Mouse (Mus musculus) regulatory T cell (primary cell): ENCODE data around the gene Tdrd9.

Experiments
- in situ Hi-C: fragments of 300-600 bp; cut with MboI, MseI; formaldehyde crosslinking; loops from one replicate; pipeline ENCODE4 v1.15.1; 2025; ENCODE audit warnings: high pct_unique_total_duplicates

Gene Tdrd9

DNA sequence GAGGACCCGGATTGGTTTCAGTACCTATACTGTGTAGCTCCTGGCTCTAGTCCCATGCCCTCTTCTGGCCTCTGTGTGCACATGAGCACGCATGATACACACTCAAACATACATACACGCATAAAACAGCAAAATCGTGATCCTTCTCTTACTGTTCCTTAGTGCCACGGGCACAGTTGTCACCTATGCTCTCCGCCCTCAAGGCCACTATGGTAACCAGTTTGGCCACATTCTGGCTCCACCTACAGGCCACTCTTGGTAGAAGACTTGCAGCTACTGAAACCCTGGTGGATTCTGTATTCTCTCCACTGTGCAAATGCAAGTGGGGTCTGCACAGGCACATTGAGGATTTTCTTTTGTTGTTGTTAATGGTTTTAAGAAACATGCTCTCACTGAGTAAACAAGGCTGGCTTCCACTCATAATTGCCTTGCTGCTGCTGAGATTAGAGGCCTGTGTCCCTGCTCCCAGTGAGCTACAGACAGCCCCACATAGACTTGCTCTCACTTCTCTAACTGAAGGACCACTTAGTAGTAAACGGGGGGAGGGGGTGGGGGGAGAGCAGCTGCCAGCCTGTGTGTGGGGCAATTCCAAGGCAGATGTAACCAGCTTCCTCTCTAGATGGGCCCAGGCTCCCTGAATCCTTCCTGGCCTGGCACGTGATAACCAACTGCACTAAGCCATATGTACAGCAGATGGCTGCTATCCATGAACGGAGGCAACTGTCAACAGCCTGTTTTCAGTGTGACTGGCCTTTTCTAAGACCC is 13.1 kb upstream of the Tdrd9 start:
- in situ Hi-C loops: loop anchor here (5.0 to 10.0 kb wide), 2 partner anchors 81 to 953 kb away; no protein-coding TSS in a partner anchor

DNA sequence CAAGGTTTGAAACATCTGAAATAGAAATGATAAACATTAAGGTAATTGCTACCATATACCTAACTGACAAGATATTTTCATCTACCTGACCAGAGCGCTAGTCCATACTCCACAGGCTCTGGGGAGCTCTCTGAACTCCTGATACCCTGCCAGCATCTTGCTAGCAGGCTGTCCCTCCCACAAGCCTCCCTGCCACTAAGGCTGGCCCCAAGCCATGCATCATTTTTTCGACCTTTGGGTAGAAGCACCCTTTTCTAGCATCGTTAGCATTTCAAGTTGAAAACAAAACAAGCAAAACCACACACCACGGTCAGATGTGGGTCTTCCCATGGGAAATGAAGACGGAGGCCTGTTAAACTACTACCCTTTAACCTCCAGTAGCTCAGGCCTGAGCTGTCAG is 8.0 kb upstream of the Tdrd9 start:
- in situ Hi-C loops: loop anchor here (10.0 kb wide), 1 partner anchor 1519 kb away; the partner anchor contains the start of gene Ppp2r5c

DNA sequence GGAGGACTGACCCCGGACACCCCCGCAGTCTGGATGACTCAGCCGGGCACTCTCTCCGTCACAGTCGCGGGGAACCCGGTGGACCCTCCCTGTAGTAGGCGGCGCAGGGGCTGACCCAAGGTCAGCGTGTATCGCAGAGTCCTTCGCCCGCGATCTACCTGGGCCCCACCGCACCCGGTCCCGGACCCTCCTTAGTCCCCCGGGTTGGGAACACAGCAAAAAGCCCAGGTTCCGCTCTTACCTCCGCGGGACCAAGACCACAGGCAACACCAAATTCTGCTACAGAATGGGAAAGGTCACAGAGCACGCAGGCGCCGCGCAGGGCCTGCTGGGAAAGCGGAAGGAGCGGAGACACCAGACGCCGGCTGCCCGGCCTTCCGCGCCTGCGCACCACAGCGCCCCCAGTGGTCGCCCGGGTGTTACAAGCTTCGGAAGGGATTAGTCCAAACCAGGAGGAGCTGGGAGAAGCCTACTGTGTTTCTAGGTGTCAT is 4.6 kb upstream of the Tdrd9 start, which contains the start of gene Atp5mpl:
Atp5mpl (minus strand) TSS at position 295 of the 491 bp plus-strand sequence.
- in situ Hi-C loops: loop anchor here (10.0 kb wide), 1 partner anchor 1522 kb away; the partner anchor contains the start of gene Ppp2r5c

DNA sequence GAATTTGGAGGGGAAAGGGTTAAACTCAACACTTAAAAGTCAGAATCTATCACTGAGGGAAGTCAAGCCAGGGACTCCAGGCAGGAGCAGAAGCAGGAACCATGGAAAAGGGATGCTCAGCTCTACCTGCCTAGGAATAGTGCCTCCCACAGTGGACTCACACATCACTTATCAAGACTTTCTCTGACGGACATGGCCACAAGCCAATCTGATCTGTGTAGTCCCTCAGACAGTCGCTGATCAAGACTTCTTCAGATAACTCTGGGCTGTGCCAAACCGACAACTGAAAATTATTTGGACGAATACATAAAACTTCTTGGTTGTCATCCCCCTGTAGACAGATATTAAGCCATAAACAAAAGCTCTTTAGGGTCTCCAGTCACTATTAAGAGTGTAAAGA is 1.3 kb upstream of the Tdrd9 start:
- in situ Hi-C loops: no loop called here

DNA sequence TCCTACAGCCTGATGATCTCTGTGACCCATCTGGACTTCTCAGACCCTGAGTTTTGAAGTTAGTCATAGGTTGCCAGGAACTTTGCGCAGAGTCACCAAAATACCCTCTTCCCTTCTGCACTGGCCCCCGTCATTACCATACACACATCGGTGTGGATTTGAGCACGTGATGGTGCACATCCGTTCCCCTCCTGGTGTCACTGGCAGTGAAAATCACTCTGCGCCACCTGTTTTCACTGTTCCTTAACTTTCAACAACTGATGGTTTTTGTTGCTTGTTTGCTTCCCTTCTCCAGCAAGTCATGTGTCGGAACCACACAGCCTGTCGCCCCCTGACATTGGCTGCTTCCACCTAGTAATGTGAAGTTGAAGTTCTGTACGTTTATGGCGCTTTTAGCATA is 1.1 kb downstream of the Tdrd9 start:
- in situ Hi-C loops: no loop called here

DNA sequence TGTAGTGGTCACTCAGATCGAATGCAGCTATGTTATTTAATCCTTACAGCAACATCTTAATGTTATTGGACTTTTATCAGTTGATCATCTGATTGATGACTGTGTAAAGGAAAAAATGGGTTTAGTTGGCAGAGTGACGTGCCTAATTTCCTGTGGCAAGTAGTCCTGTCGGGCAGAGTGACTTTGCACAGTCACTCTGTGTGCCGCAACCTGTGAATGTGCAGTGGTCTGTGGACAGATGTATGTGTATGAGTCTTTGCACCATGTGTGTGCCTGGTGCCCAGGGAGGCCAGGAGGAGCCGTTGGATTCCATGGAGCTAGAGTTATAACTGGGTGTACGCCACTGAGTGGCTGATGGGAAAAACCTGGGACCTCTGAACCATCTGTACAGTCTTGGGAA is 3.2 kb downstream of the Tdrd9 start:
- in situ Hi-C loops: no loop called here

DNA sequence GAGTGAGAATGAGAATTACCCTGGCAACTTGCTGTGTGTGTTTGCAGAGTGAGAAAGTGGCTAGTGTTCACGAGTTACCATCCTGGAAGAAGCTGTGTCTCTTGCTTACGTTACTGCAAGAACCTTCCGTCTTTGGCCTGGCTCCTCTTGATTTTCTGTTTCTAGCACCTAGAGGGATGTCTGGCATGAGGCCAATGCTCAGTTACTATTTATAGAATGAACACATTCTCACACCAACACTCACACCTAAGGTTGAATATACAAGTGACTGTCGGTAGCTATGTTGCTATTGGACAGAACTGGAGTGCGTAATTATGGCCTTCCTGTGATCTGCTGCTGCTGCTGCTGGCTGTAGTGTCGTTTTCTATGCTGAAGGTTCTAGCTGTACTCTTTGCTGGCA is 5.8 kb downstream of the Tdrd9 start:
- in situ Hi-C loops: no loop called here

DNA sequence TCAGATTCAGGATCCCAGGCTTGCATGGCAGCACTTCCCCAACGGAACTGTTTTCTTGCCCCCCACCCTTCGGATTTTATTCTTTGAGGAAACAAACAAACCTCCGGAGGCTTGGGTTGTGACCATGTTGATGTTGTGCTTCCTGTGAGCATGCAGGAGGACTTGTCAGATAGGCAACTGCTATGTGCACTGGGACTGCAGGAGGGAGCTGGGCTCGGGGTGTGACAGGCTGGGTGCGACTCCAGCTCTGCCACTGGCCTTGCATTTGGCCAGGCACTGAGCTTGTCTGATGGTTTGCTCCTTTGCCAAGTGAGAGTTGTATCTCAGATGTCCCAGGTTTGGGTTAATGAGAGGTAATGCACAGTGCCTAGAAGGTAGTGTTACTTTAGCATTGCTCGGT is 6.9 kb downstream of the Tdrd9 start:
- in situ Hi-C loops: no loop called here

DNA sequence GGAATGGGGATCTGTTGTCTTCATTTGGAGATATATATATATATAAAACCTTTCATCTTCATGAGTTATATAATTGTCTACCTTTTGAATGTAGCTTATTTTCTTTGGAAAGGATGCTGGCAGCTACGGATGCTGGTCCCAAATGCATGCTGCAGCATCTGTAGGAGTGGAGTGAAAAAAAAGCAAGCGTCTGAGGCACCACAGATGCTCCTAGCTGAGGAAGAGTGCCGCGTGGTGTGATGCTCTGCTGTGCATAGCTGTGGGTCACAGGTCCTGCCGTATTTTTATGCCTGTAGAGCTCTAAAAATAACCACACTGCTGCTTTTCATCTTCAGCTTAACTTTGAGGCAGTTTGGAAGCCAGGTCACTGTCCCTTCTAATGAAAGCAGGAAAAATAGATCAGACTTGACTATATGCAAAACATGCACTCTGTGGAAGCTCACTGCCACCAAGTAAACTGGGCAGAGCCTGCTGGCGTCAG is 9.6 kb downstream of the Tdrd9 start, which contains the start of gene Rd3l:
Rd3l (minus strand) TSS at position 431 of the 481 bp plus-strand sequence.
- in situ Hi-C loops: no loop called here

DNA sequence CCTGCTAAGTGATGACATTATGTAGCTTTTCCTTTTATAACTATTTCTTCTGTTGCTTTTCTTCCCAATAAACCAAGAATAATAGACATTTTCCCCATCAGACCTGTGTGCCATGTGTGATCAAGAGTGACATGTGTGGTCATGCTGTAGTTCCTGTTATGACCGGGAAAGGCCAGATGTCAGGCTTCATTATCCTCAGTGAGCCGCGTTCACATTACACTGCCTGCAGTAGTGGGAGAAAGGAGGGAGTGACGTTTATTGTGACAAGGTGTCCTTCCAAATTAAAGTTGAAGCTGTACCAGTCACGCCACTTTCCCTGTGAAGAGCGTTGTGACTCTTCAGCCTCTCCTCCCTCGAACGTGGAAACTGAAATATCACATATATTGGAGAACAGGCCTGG is 10.5 kb downstream of the Tdrd9 start:
- in situ Hi-C loops: no loop called here

DNA sequence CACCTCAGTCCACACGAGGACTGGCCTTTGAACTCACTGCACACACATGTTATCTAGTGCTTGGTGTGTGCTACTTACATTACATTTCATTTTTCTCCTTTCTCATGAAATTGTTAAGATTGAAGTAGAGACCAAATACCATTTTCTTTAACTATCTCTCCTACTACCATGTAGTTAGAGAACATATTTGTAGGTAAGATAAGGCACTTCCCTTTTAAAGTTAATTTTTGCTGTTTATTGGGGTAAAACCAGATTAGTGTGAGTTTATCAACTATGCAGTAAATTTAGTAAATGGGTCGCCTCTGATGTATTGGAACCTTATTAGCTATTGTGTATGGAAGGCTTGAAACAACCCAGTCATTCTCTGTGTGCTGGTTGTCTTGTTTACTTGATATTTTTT is 11.8 kb downstream of the Tdrd9 start:
- in situ Hi-C loops: no loop called here

DNA sequence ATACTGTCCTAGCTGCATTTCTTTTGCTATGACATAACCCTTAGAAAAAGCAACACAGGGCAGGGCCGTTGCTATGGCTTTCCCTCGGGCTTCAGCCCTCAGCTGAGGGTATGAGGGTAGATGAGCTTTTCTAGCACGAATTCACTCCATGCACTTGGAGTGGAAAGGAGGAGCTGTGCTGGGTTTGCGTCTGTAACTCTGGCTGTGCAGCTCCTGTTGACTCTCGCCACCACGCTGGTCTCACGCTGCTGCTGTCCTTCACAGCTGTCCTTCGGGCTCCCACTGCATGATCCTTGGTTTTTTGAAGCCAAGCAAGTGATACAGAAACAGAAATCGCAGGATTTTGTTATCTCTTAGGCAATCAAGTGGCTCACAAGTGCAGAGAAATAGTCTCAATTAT is 15.4 kb downstream of the Tdrd9 start:
- in situ Hi-C loops: no loop called here

DNA sequence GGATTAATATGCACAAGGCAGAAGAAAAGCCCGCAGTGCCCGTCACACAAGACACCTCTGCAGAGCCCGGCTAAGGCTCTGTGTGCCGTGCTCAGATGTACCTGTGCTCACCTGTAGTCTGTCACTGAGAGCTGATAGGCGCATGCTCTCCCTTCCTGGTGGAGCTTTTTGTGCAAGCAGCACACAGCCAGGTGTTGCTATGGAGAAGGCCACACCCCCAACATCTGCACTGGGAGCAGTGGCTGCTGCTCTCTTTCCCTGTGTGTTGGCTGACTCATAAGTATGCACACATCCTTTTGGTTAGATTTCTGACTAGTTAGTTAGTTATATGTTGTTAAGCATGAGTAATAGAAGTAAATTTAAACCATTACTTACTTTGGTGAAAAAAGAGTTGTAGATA is 21.3 kb downstream of the Tdrd9 start:
- in situ Hi-C loops: no loop called here

DNA sequence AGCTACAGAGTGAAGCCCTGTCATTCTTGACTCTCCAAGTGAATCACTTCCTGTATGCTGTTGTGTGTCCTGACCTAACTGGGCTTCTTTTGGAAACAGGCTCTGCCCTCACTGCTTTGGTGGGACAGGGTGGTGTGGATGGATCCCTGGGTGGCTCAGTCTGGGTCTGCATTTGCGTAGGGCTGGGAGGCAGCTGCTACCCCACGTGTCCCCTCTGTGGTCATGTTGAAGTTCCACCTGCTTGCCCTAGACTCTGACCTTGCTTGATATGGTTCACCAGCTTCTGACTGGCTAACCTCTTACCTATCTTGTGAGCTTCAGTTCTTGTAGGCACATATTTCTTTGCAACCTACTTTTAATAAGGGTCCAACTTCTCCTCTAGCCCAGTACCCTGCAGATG is 23.8 kb downstream of the Tdrd9 start:
- in situ Hi-C loops: no loop called here

DNA sequence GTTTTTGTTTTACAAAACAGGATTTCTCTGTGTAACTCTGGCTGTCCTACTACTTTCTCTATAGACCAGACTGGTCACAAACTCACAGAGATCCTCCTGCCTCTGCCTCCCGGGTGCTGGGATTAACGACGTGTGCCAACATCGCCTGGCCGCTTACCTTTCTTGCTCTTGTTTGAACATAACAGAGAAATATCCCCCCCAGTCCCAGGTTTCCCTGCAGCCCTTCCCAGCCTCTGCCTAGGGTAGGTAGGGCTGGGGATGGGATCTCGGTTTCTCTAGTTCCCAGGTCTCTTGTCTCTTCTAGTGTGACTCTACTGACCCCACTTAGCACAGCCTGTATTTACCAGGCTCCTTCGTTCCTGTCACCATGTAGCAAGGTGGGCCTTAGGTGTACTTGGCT is 28.4 kb downstream of the Tdrd9 start:
- in situ Hi-C loops: no loop called here

DNA sequence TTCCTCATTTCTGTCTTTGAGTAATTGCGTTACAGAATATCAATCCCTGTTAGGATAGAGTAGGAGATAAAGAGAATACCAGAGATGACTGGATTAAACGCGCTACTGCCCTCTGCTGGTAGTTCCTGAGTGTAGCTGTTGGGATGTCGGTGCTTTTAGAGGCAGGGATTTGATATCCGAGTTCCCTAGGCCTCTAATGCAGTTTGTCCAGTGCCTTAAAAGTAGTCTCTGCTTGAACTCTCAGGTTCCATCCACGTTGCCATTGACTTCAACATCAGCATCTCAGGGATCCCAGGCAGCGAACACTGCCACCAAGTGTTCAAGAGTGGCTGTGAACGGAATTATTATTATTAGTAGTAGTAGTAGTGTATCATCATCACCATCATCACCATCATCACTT is 29.9 kb downstream of the Tdrd9 start:
- in situ Hi-C loops: no loop called here

DNA sequence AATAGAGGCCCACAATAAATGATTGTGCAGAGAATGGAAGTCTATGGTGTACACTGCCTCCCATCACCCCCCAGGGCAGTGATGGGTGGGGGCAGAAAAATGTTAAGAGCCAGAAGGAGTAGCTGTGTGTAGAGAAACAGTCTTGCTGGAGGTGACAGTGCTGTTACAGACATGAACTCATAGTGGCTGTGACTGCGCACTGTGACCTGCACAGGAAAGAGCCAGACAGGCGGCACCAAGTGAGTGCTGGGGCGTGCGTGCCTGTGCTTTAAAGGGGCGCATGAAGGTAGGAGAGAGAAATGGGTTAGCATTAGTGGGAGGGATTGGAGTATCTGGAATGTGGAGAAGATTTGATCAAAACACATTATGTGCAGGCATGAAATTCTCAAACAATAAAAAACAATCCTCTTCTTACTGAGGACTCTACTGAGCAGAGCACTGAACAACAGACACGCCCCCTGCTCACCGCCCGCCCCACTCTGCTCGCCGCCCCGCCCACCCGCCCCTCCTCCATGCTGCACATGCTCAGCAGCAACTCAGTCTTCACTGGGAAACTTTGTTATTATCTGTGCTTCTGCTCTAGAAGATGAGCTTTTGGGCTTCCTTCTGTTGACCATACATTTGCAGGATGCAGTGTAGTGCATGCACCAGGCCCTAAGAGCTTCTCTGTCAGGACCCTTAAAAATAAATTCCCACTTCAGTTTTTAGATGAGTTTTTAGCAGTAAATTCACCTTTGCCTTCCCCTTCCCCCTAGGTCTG is 41.3 kb downstream of the Tdrd9 start:
- in situ Hi-C loops: no loop called here

DNA sequence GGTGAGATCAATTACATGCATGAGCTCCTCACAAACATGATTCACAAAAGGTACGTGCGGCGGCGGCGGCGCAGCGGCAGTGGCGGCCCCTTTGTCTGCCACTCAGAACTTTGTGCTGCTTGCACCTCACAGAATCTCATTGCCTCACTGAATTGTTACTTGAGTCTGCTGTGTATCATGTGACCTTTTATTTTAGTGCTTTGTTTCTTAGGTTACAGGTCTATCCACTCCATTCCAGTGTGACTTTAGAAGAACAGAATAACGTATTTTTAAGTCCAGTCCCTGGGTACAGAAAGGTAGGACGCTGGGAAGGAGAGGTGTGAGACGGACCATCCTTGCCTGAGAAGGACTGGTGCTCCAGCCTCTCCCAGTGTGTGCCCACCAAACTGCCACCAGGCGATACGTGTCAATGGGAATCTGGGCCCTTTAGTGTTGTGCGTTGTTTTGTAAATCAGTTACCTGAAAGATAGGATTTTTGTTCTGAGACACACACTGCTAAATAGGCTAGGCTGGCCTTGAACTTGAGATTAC is 42.0 kb downstream of the Tdrd9 start:
- in situ Hi-C loops: no loop called here

DNA sequence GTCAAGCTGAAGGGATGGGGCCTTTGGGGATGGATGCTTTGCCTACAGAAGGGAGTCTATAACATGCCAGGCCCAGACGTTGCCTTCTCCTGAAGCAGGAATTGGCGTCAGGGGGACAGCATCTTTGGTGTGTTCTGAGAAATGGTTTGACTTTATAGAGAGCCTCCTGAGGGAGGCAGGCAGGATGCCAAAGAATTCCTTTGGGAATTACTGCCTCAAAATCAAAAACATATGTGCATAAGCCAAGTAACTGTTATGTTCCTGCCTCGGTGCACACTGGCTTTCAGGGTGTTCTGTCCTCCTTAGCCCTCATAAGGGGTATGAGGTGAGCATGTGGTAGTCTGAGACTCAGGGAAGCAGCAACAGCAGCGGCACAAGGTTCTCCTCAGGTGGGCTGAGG is 45.0 kb downstream of the Tdrd9 start:
- in situ Hi-C loops: no loop called here

DNA sequence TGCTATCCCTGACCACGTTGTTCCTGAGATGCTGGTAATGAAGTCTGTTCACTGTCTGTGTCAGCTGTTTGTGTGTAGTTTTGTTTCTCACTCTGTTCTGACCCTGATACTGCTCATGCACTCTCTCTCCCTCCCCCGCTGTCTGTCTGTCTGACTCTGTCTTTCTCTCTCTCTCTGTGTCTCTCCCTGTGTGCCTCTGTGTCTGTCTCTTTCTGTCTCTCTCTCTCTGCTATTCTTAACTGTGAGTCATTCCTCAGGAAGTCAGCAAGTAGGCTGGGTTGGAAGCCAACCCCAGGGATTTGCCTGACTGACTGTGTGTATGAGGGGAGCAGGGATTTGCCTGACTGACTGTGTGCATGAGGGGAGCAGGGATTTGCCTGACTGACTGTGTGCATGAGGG is 51.9 kb downstream of the Tdrd9 start:
- in situ Hi-C loops: no loop called here

DNA sequence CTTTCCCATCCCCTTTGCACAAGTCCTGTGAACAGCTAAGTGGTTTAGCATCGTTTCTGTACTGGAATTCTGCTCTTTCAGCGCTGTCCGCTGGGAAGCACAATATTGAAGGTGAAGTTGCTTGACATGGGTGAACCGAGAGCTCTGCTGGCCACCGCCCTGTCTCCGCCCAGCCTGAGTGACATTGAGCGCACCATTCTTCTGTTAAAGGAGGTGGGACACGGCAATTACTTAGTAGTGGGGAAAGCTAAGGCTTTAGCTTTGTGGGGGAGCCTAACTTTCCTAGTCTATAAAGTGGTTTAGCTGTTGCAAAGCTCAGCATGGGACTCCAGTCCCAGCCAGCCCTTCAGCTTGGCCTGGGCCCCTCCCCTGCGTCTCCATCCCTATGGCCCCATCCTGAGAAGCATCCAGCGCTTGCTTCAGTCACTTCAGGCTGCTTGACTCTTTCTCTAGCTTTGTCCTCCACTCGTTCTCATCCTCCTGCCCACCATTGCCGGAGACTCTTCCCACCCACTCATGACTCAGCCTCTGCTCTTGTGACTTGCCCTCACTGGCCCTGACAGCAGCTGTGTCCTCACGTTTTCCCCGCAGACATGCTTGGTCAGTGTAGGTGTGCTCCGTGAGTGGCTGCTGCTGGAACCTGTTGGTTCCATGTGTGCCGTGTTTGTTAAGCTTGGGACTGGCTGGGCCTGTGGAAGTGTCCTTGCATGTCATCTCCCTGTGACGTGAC is 53.4 kb downstream of the Tdrd9 start:
- in situ Hi-C loops: no loop called here

DNA sequence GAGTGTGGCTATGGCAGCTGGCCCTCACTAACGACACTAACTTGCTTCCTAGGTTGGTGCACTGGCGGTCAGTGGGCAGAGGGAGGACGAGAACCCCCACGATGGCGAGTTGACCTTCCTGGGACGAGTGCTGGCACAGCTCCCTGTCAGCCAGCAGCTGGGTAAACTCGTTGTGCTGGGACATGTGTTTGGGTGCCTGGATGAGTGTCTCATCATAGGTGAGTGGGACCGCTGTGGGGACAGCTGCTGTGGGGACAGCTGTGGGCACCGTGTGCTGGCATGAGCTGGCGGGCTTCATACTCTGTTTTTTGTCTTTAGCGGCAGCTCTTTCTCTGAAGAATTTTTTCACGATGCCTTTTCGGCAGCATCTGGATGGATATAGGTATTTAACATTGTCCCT is 54.1 kb downstream of the Tdrd9 start:
- in situ Hi-C loops: no loop called here
